Mouse (Mus musculus): ENCODE results near the gene Kansl3.

Kansl3 gene

DNA sequence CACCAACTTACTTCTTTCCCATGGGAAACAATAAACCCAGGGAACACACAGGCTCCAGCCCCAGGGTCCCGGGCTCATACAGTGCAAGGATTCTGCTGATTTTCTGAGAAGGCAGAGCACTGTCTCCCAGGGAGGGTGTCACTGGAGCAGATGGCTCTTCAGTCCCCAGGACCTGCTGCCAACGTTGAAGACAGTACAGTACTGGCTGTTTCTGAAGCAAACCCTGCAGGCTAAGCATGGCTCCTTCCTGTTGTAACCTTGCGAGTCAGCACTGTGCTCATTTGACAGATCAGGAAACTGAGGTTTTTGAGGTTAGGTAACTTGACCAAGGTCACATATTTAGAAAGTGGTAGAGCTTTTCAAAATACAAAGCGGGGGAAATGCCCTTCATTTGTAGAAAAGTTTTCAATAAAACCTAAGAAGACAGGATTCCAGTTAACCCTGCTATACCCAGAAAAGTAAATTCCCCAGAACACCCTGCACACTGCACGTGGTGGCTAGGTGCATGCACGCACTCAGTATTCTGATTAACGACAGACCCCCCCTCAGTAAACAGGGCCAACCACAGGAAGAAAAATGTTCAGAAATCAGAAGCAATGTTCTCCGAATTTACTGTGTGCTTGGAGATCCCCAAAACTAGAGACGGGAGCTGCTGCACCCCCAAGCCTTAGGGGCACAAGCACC is 72.4 kb downstream of the Kansl3 start:
- DNase-seq (ENCODE audit: extremely low read depth, insufficient read length, low spot score): no peak

DNA sequence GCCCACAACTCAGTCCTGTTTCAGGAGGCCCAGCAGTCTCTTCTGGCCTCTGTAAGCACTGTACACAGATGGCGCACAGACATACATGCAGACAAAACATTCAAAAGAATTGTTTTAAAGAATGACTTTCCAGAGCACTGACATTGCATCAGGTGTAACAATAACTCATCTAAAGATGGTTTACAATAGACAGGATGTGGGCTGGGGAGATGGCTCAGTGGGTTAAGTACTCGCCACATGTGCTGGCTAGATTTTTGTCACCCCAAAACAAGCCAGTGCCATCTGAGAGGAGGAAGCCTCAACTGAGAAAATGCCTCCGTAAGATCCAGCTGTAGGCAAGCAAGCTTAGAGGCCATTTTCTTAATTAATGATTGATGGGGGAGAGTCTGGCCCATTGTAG is 74.6 kb downstream of the Kansl3 start:
- DNase-seq (ENCODE audit: extremely low read depth, insufficient read length, low spot score): no peak

DNA sequence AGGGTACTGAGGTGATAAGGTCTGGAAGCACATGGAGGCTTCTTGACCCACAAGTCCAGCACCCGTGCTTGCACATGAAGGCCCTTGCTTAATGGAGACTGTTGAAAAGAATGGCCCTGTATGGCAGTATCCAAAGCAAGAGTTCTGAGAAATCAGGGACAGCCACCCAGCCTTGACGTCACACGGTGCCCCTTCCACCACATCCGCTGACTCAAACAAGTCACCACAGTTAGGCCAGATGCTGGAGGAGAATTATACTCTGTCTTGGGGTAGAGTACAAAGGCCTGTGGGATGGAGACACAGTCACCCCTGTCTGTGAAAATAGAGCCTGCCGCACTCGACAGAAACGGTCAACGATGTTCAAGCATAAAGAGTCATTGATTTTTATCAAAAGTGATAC is 75.5 kb downstream of the Kansl3 start:
- no peak for DNase-seq (ENCODE audit: extremely low read depth, insufficient read length, low spot score)

Data from 3134 (cell line).